Mouse (Mus musculus) small intestine, adult 2 months (tissue): Measurements from ENCODE around the gene Fmod. TPM values are rescaled to one million over a fixed set of nuclear protein-coding genes. Genes with fewer than 3 reads are reported as not detected.

Experiments used
- H3K27ac ChIP-seq: fragments of 200-500 bp; 2 replicates; pipeline ENCODE4 v1.5.1; 2012; ENCODE audit warnings: low read depth, low read length, control low read depth, inconsistent platforms; ENCODE audit not compliant: insufficient read depth
- H3K27me3 ChIP-seq: fragments of 200-500 bp; 2 replicates; pipeline ENCODE4 v1.6.1; 2012; ENCODE audit warnings: mild to moderate bottlenecking, moderate library complexity, low read length, inconsistent platforms; ENCODE audit not compliant: control insufficient read depth, insufficient read depth
- H3K36me3 ChIP-seq: fragments of 200-500 bp; 2 replicates; pipeline ENCODE4 v1.6.1; 2012; ENCODE audit warnings: mild to moderate bottlenecking, low read length, control low read depth, inconsistent platforms; ENCODE audit not compliant: control insufficient read depth, insufficient read depth
- H3K4me1 ChIP-seq: fragments of 200-500 bp; 2 replicates; pipeline ENCODE4 v1.6.1; 2012; ENCODE audit warnings: low read length, inconsistent platforms, mixed read lengths; ENCODE audit not compliant: control insufficient read depth, insufficient read depth, insufficient read length
- H3K4me3 ChIP-seq: fragments of 200-500 bp; 2 replicates; pipeline ENCODE4 v1.5.1; 2012; ENCODE audit warnings: low read depth, mild to moderate bottlenecking, control low read depth, inconsistent platforms, low read length, moderate library complexity
- CTCF ChIP-seq: fragments of 200-500 bp; IDR thresholded peaks from 2 replicates; pipeline ENCODE4 v1.5.1; 2012; ENCODE audit warnings: low read depth, mild to moderate bottlenecking, control low read depth, inconsistent platforms, low read length, moderate library complexity, mixed read lengths; ENCODE audit not compliant: insufficient replicate concordance, insufficient read length; ENCODE audit errors: extremely low read depth
- POLR2A ChIP-seq: fragments of 200-500 bp; IDR thresholded peaks from 2 replicates; pipeline ENCODE4 v1.6.1; 2012; ENCODE audit warnings: low read depth, mild to moderate bottlenecking, control low read depth, inconsistent platforms, low read length, moderate library complexity
- WGBS: fragments of 180-500 bp; shearing (Covaris S2); methylation state at CpG from one replicate; pipeline ENCODE4 v1.1.7; 2018; 5-methylcytosine and 5-hydroxymethylcytosine counted together
- polyA plus RNA-seq: library from polyadenylated mRNA; depleted of rRNA; stranded (reverse); fragments of >200 nt; gene quantifications from 2 replicates; pipeline ENCODE4 v1.2.3, GENCODE M21; 2012

The Fmod gene
- polyA plus RNA-seq, 1 experiment: 0.48 TPM

DNA sequence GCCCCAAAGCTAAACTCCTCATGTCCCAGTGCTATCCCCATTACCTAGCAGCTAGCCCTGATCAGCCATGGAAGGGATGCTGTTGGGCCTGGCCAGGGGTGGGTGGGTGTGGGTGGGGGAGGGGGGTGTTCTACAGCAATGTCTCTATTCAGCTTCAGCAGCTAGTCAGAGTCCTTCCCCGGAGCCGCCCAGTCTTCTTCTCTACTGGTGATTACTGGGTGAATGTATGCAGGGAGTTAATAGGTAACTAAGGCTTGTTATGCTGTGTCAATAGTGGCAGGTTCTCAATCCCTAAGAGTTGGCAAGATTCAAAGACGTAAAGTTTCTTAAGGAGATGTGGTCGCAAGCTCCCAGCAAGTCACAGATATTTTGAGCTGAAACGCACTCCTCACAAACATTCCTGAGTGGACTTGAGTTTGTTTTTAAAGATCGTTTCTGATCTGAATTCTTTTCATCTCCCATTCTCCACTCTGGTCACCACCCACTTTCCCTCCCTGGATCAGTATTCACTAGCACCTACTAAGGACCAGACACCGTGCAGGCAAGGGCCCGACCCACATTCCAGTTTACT lies 33.1 kb downstream of the Fmod start:
- no peaks in the 10 kb centered on the region for H3K27me3 ChIP-seq
- TF ChIP-seq POLR2A (no peak), CTCF (no peak)
- H3K27ac ChIP-seq: peak overlapping the region; percentile 85
- WGBS: 25% methylated on average over 8 of the region's 8 CpGs
- peaks cover 45% of the 10 kb centered on the region for H3K4me1 ChIP-seq
- peaks cover 7% of the 10 kb centered on the region for H3K36me3 ChIP-seq
- H3K4me3 ChIP-seq: no peak overlapping the region

GRCm38 (mm10) chr1:134071411-134072018 lies 34.5 kb downstream of the Fmod start:
- Histone ChIP-seq H3K4me1 (peaks cover 40% of the 10 kb centered on the region), H3K27ac (peak overlapping the region; percentile 85), H3K4me3 (no peak overlapping the region), H3K36me3 (peaks cover 19% of the 10 kb centered on the region), H3K27me3 (no peaks in the 10 kb centered on the region)
- TF ChIP-seq POLR2A (no peak), CTCF (no peak)
- 30% methylated on average over 10 of the region's 10 CpGs for WGBS

- Histone ChIP-seq H3K27me3 (no peaks in the 10 kb centered on the region), H3K36me3 (peaks cover 30% of the 10 kb centered on the region), H3K4me1 (peaks cover 39% of the 10 kb centered on the region), H3K27ac (no peak overlapping the region), H3K4me3 (no peak overlapping the region)
- TF ChIP-seq CTCF (no peak), POLR2A (no peak)
- 72% methylated on average over 6 of the region's 6 CpGs for WGBS
Observed at GRCm38 (mm10) chr1:134073061-134073564, 36.1 kb downstream of the Fmod start.

- H3K27ac ChIP-seq: no peak overlapping the region
- H3K4me1 ChIP-seq: peaks cover 39% of the 10 kb centered on the region
- no peaks in the 10 kb centered on the region for H3K27me3 ChIP-seq
- 75% methylated on average over 1 of the region's 1 CpGs for WGBS
- TF ChIP-seq CTCF (no peak), POLR2A (no peak)
- no peak overlapping the region for H3K4me3 ChIP-seq
- H3K36me3 ChIP-seq: peaks cover 30% of the 10 kb centered on the region
Observed at GRCm38 (mm10) chr1:134073658-134074057, 36.6 kb downstream of the Fmod start.

DNA sequence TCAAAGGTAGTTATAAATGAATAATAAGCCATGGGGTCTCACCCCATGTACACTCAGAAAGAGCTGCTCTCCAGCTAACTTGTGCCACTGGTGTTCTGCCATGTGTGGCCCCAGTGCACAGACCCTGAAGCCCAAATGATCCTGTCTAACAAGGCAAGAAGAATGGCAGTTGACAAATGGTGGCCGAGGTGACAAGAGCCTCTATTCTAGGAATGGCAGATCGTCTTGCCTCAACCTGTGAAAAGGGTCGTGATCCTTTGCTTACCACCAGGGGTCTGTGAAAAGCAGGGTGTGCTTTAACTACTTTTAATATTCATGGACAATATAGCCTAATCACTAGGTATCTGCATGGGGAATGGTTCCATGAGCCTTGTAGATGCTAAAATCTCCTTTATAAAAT lies 37.1 kb downstream of the Fmod start:
- Histone ChIP-seq H3K27ac (no peak overlapping the region), H3K36me3 (peaks cover 30% of the 10 kb centered on the region), H3K4me1 (peaks cover 39% of the 10 kb centered on the region), H3K27me3 (no peaks in the 10 kb centered on the region), H3K4me3 (no peak overlapping the region)
- no peak for TF ChIP-seq CTCF
- TF ChIP-seq POLR2A: no peak
- 86% methylated on average over 3 of the region's 3 CpGs for WGBS

DNA sequence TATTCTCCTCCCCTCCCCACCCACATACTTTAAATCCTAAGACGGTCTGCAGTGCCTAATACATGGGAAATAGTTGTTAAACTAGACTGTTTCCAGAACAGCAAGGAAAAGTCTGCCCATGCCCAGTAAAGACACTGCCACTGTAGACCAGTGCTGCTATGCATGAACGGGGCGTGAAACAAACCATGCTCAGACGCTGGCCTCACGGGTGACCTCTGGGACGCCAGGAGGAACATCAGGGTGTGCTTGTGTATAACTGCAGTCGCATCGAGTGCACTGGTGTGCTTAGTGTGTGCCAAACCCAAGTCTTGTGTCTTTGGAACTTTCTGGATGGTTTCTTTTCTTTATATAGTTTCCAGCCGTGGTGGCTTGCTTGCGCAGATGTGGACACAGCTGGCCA lies 37.6 kb downstream of the Fmod start:
- Histone ChIP-seq H3K4me3 (no peak overlapping the region), H3K4me1 (peaks cover 38% of the 10 kb centered on the region), H3K36me3 (peaks cover 30% of the 10 kb centered on the region), H3K27ac (no peak overlapping the region), H3K27me3 (no peaks in the 10 kb centered on the region)
- 81% methylated on average over 10 of the region's 10 CpGs for WGBS
- no peak for TF ChIP-seq POLR2A
- TF ChIP-seq CTCF: no peak

DNA sequence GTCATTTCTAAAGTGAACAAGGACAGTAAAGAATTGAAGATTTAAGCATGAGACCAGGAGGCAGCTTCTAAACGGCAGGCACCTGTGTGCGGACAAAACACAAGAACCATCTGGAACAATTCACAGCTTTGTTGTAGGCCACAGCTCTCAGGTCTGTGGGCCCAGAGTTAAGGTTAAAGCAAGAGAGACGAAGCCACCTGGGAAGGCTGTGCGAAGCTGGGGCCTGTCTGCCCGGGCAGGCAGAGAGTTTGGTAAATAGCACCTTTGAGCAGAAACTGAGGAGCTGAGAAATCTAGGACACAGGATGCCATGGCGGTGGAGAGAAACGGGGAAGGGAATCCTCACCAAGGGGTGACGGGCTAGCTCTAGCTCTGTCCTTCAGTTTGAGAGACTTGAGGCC lies 38.5 kb downstream of the Fmod start:
- Histone ChIP-seq H3K27ac (no peak overlapping the region), H3K27me3 (no peaks in the 10 kb centered on the region), H3K4me1 (peaks cover 36% of the 10 kb centered on the region), H3K36me3 (peaks cover 30% of the 10 kb centered on the region), H3K4me3 (peak overlapping the region; percentile 38)
- TF ChIP-seq CTCF (no peak), POLR2A (no peak)
- 82% methylated on average over 8 of the region's 8 CpGs for WGBS

GRCm38 (mm10) chr1:134076789-134077188 lies 39.7 kb downstream of the Fmod start:
- Histone ChIP-seq H3K27ac (peak overlapping the region; percentile 3; the same call in 1 of the 2 replicates), H3K36me3 (peaks cover 30% of the 10 kb centered on the region), H3K27me3 (no peaks in the 10 kb centered on the region), H3K4me1 (peaks cover 25% of the 10 kb centered on the region), H3K4me3 (peak overlapping the region; percentile 56)
- TF ChIP-seq CTCF (no peak), POLR2A (no peak)
- WGBS: 67% methylated on average over 2 of the region's 2 CpGs
